Comparison of ENCODE assay signal across 25 mouse cellular contexts in genomic region chr2:93759173-93759572, GRCm38 (mm10).
DNase-seq lines count a peak whose midpoint lies in the region; ATAC-seq and TF ChIP-seq lines count a peak whose summit lies in the region.
"Had no signal": no experiment of that assay in that cellular context is flagged by ENCODE, and none has a peak within 500 bp of the region (broad histone marks: within the 10 kb centered on the region; RNA-seq: fewer than 3 reads in every experiment).

No protein-coding gene starts in this region.

- intact Hi-C loops in left cerebral cortex, postnatal 25 days (cut with DNase I) = no loop called here
- intact Hi-C loops in left cerebral cortex, postnatal 36 days (cut with DNase I) = no loop called here

- H3K36me3 ChIP-seq in hindbrain, embryonic 13.5 days = peaks cover 26% of the 10 kb centered on the region; the same call in 1 of the 2 replicates
- H3K36me3 ChIP-seq in hindbrain, postnatal 0 days (ENCODE audit: insufficient read depth, low read length) = peaks cover 15% of the 10 kb centered on the region; the same call in 1 of the 2 replicates
- no peaks in the 10 kb centered on the region for H3K36me3 ChIP-seq in intestine, embryonic 15.5 days

- DNase-seq in hindbrain, postnatal 0 days (ENCODE audit: low spot score) = no peak
- DNase-seq in left cerebral cortex, postnatal 25 days (ENCODE audit: low spot score in 2 of 2) = peak; percentile 18 to 71
- no peak for DNase-seq in left cerebral cortex, adult 11 months (ENCODE audit: low spot score)
- peak; percentile 30 for DNase-seq in CD4-positive helper T cell, adult 2 months (ENCODE audit: low read depth, low spot score)
- DNase-seq in left cerebral cortex, postnatal 36 days (ENCODE audit: low spot score in 2 of 2) = peak; percentile 36 to 40
- DNase-seq: adrenal gland, postnatal 10 days; cerebellum, adult 8-10 months; cerebellum, postnatal 36 days; embryo, embryonic 11 days; gastrocnemius, postnatal 14 days; heart, adult 11 months; heart, postnatal 14 days; kidney, adult 8-10 months; kidney, postnatal 10 days; lung, embryonic 14.5 days; thymus, postnatal 4 days had no signal

- no peak for ATAC-seq in hindbrain, embryonic 13.5 days (ENCODE audit: low FRiP score)
- no peak for ATAC-seq in hindbrain, postnatal 0 days
- no peak for ATAC-seq in intestine, embryonic 15.5 days
- ATAC-seq: forebrain, embryonic 13.5 days; midbrain, embryonic 13.5 days had no signal

- WGBS in hindbrain, embryonic 13.5 days = 40% methylated on average over 7 of the region's 7 CpGs
- WGBS in hindbrain, postnatal 0 days = 46% methylated on average over 7 of the region's 7 CpGs
- 49% methylated on average over 7 of the region's 7 CpGs for WGBS in intestine, embryonic 15.5 days

- TF ChIP-seq CTCF in hindbrain, postnatal 0 days (IDR thresholded peaks at IDR 0.05; ENCODE audit: low read depth) = no peak

- H3K4me1 ChIP-seq in hindbrain, embryonic 13.5 days (replicated peaks) = peaks cover 10% of the 10 kb centered on the region; the same call in 1 of the 2 replicates
- no peaks in the 10 kb centered on the region for H3K4me1 ChIP-seq in hindbrain, postnatal 0 days (ENCODE audit: insufficient read depth, low read length)
- H3K4me1 ChIP-seq in intestine, embryonic 15.5 days (replicated peaks) = no peaks in the 10 kb centered on the region
- H3K4me1 ChIP-seq: midbrain, embryonic 13.5 days had no signal

- H3K27me3 ChIP-seq in hindbrain, embryonic 13.5 days = no peaks in the 10 kb centered on the region
- H3K27me3 ChIP-seq in hindbrain, postnatal 0 days (ENCODE audit: insufficient read depth, low read length) = no peaks in the 10 kb centered on the region
- H3K27me3 ChIP-seq in intestine, embryonic 15.5 days (replicated peaks) = no peaks in the 10 kb centered on the region
- H3K27me3 ChIP-seq: embryonic facial prominence, embryonic 13.5 days; forebrain, embryonic 13.5 days; limb, embryonic 15.5 days; midbrain, embryonic 13.5 days had no signal

- H3K4me3 ChIP-seq in hindbrain, embryonic 13.5 days = no peak overlapping the region
- no peak overlapping the region for H3K4me3 ChIP-seq in hindbrain, postnatal 0 days (ENCODE audit: low read length)
- no peak overlapping the region for H3K4me3 ChIP-seq in intestine, embryonic 15.5 days (replicated peaks)
- H3K4me3 ChIP-seq: embryonic facial prominence, embryonic 13.5 days; forebrain, embryonic 13.5 days; limb, embryonic 15.5 days; midbrain, embryonic 13.5 days had no signal

- no peak overlapping the region for H3K27ac ChIP-seq in hindbrain, embryonic 13.5 days
- no peak overlapping the region for H3K27ac ChIP-seq in hindbrain, postnatal 0 days
- no peak overlapping the region for H3K27ac ChIP-seq in intestine, embryonic 15.5 days
- H3K27ac ChIP-seq: embryonic facial prominence, embryonic 13.5 days; forebrain, embryonic 13.5 days; hindbrain, embryonic 14.5 days; limb, embryonic 15.5 days; liver, embryonic 14.5 days; midbrain, embryonic 13.5 days had no signal

- H3K9me3 ChIP-seq in hindbrain, embryonic 13.5 days = no peaks in the 10 kb centered on the region
- H3K9me3 ChIP-seq in hindbrain, postnatal 0 days (ENCODE audit: low read length) = no peaks in the 10 kb centered on the region
- H3K9me3 ChIP-seq in intestine, embryonic 15.5 days = no peaks in the 10 kb centered on the region
- H3K9me3 ChIP-seq: embryonic facial prominence, embryonic 13.5 days; forebrain, embryonic 13.5 days; limb, embryonic 15.5 days; midbrain, embryonic 13.5 days had no signal

- no peak overlapping the region for H3K4me2 ChIP-seq in hindbrain, embryonic 13.5 days
- H3K4me2 ChIP-seq in hindbrain, postnatal 0 days (ENCODE audit: low read depth, low read length) = no peak overlapping the region
- H3K4me2 ChIP-seq in intestine, embryonic 15.5 days (replicated peaks) = no peak overlapping the region
- H3K4me2 ChIP-seq: embryonic facial prominence, embryonic 13.5 days; forebrain, embryonic 13.5 days; heart, embryonic 11.5 days; hindbrain, embryonic 14.5 days; limb, embryonic 15.5 days; lung, embryonic 14.5 days; midbrain, embryonic 13.5 days had no signal

- H3K9ac ChIP-seq in hindbrain, embryonic 13.5 days = 0 out of 2 replicates have a peak overlapping the region, but pooled peaks have one; percentile 24
- no peak overlapping the region for H3K9ac ChIP-seq in hindbrain, postnatal 0 days (replicated peaks; ENCODE audit: low read length)
- H3K9ac ChIP-seq in intestine, embryonic 15.5 days = no peak overlapping the region
- H3K9ac ChIP-seq: embryonic facial prominence, embryonic 13.5 days; forebrain, embryonic 13.5 days; hindbrain, embryonic 14.5 days; limb, embryonic 15.5 days; liver, embryonic 14.5 days; lung, embryonic 14.5 days; midbrain, embryonic 13.5 days had no signal

Comparison
In these comparisons a context has a peak if more than half of its experiments do, and no peak if none do; other contexts are left out.
1. DNase-seq: peak in left cerebral cortex, postnatal 25 days (2 of 2), CD4-positive helper T cell, adult 2 months (single experiment) and left cerebral cortex, postnatal 36 days (2 of 2); none in hindbrain, postnatal 0 days (single experiment) and left cerebral cortex, adult 11 months (single experiment).